In the genomic region with DNA sequence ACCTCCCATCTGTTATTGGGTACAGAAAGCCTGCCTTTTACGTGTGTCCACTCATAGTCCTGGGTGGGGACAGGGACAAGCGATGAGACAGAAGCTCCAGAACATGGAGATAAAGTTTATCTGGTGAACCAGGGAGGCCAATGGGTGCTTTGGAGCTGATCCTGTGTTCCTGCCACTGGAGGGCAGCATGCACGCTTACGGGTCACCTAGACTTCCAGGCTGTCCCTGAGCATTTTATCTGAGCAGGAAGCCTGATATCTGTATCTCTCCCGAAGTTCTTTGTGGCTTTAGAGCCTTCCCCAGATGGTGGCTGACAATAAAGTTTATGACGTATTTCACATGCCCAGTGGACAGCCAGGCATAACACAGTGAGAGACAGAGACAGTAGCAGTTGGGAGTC, we compare ENCODE assay signal across 8 mouse cellular contexts. TPM values are rescaled to one million over a fixed set of nuclear protein-coding genes. Genes with fewer than 3 reads are reported as not detected.
DNase-seq lines count a peak whose midpoint lies in the region; ATAC-seq and TF ChIP-seq lines count a peak whose summit lies in the region.

No protein-coding gene starts in this region.

- peak; percentile 69 for TF ChIP-seq CTCF in gastrocnemius, adult 2 months (IDR thresholded peaks at IDR 0.05)

- peak; percentile 66 for DNase-seq in gastrocnemius, adult 2 months
- DNase-seq in gastrocnemius, postnatal 10 days = no peak
- DNase-seq in 416B (ENCODE audit: low read depth) (peak; percentile 86), adipocyte (ENCODE audit: low spot score) (peak; percentile 68)
- peak; percentile 38 for DNase-seq in large intestine, adult 2 months (ENCODE audit: low read depth, low spot score)
- DNase-seq in mesoderm, embryonic 11.5 days (ENCODE audit: low read depth, low spot score) = peak; percentile 26
- DNase-seq in c-Kit-positive CD71-positive TER-119-positive erythroid progenitor cells, embryonic 14.5 days (ENCODE audit: low spot score) = no peak

- intact Hi-C loops in gastrocnemius, adult 2 months (cut with DNase I) = loop anchor here (5.0 kb wide), 1 partner anchor 51 kb away; no protein-coding TSS in a partner anchor

- WGBS in large intestine, adult 2 months = 19% methylated on average over 6 of the region's 6 CpGs

- H3K27ac ChIP-seq in gastrocnemius, adult 2 months = peak overlapping the region; percentile 63

- no peak overlapping the region for H3K4me3 ChIP-seq in gastrocnemius, adult 2 months

- peak; percentile 91 for ATAC-seq in frontal cortex, adult (ENCODE audit: low TSS enrichment)

RNA-seq across cellular contexts. Expression of a gene that starts 41.2 kb away (rescaled TPM):
- 10 to 100 TPM; 16.0 to 22.1 TPM for total RNA-seq in gastrocnemius, adult 2 months (2021)
- total RNA-seq in gastrocnemius, postnatal 10 days (2021) = 10 to 100 TPM; 41.2 to 41.4 TPM
- polyA plus RNA-seq in large intestine, adult 2 months (2012; rRNA removed) = 16.2 and 21.0 TPM in 2 replicates

Comparison
In these comparisons a context has a peak if more than half of its experiments do, and no peak if none do; other contexts are left out.
1. DNase-seq: peak in gastrocnemius, adult 2 months (single experiment), 416B (single experiment), adipocyte (single experiment), large intestine, adult 2 months (single experiment) and mesoderm, embryonic 11.5 days (single experiment); none in gastrocnemius, postnatal 10 days (single experiment) and c-Kit-positive CD71-positive TER-119-positive erythroid progenitor cells, embryonic 14.5 days (single experiment).